Mouse (Mus musculus): Measurements from ENCODE around the gene Dhx9.

Gene Dhx9

GRCm38 (mm10) chr1:153485201-153485796 lies 2.2 kb downstream of the Dhx9 start:
- DNase-seq (ENCODE audit: low spot score): no peak

DNA sequence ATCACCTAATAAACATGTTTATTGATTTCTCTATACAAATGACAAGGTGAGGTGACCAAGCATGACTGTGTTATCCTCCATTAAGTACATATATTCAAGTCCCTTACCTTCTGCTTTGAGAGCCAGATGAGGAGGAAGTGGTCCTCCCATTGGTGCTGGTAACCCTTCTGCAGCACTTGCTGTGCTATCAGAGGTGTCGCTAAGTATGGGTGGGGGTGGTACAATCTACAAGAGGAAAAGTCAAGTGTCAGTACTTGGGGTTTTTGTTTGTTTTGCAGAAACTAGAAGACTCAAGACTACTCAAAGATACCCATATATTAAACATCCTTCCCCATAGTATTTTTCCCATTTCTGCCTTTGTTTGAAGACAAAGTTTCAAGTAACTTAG lies 6.4 kb downstream of the Dhx9 start:
- DNase-seq (ENCODE audit: low spot score): no peak

- DNase-seq (ENCODE audit: low spot score): peak; percentile 70
Measured at GRCm38 (mm10) chr1:153480386-153481024, 7.0 kb downstream of the Dhx9 start.

- no peak for DNase-seq (ENCODE audit: low spot score)
Measured at GRCm38 (mm10) chr1:153479296-153479695, 8.2 kb downstream of the Dhx9 start.

DNA sequence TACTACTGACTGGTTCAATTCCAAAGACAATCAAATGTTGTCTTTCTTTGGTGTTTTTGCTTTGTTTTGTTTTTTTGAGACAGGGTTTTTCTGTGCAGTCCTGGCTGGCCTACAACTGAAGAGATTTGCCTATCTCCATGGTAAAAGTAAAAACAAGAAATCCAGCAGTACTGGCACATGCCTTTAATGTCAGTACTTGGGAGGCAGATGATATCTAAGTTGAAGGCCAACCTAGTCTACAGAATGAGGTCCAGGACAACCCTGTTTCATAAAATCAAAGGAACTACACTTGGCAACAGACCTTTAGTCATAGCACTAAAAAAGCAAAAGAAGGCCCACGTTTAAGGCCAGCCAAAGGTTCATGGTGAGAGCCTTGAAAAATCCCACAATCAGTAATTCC lies 25.7 kb downstream of the Dhx9 start:
- no peak for DNase-seq (ENCODE audit: low spot score)

DNA sequence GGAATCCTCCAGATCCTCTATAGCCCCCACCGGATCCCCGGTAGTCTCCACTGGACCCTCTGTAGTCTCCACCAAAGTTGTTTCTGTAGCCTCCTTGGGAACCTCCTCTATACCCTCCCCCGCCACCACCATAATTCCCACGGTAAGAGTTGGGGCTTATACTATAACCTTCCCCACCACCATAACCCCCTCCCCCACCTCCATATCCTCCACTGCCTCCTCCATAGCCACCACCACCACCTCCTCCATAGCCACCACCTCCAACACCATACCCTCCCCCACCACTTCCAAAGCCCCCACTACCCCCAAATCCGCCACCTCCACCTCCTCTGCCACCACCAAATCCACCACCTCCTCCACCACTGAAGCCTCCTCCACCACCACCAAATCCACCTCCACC lies 31.3 kb downstream of the Dhx9 start:
- DNase-seq (ENCODE audit: low spot score): no peak

GRCm38 (mm10) chr1:153453146-153453642 lies 34.3 kb downstream of the Dhx9 start:
- no peak for DNase-seq (ENCODE audit: low spot score)

DNA sequence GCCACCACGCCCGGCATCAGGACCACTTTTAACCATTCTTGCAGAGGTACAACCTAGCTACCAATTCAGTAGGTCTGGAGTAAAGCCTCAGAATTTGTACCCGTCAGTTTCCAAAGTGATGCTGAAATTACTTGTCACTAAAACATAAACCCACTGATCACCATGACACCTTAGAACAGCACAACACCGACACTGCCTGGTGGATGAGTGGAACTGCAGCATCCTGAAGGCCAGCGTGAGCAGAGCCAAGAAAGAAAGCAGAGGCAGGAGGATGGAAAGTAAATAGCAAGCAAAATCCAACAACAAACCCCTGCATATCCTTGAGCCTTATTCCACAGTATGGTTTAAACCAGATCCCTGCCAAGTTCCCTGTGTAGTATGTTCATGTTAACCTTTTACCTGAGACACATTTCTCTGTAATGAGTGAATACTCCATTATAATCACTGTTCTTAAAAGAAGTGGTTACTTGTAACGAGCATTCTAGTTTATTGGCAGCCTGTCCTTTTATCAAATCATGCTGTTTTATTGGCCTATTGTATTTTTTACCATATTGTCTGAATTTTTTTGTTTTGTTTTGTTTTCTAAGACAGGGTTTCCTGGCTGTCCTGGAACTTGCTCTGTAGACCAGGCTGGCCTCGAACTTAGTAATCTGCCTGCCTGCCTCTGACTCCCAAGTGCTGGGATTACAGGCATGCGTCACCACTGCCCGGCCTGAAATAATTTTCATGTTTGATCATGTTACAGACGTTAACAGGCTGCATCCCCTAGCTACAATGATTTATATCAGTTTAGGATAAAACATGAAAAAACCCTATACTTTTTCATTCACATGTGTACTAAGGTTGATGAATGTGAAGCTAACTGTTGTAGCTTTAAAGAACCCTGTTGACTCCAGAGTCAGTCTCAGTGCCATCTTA lies 36.0 kb downstream of the Dhx9 start:
- peak; percentile 60 for DNase-seq (ENCODE audit: low spot score)

GRCm38 (mm10) chr1:153446120-153446831 lies 41.2 kb downstream of the Dhx9 start:
- DNase-seq (ENCODE audit: low spot score): no peak

GRCm38 (mm10) chr1:153443632-153444031 lies 43.8 kb downstream of the Dhx9 start:
- no peak for DNase-seq (ENCODE audit: low spot score)

- DNase-seq (ENCODE audit: low spot score): no peak
Measured at GRCm38 (mm10) chr1:153443019-153443418, 44.4 kb downstream of the Dhx9 start.

DNA sequence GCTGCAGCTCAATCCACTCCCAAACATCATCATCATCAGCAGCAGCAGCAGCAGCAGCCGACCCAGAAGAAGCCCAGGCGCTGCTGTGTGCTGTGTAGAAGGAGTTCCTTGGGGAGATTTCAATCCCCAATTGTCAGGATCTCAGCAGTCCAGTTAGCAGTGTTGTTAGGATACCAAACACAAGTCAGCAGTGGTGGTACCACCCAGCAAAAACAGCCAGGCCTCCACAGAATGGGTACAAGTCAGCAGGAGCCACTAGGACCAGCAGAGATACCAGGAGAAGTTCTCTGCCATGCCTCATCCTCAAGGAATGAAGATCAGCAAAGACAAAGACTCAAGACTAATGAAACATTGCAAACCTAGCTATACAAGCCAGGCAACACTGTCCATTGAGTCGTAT lies 45.8 kb downstream of the Dhx9 start:
- DNase-seq (ENCODE audit: low spot score): no peak

- DNase-seq (ENCODE audit: low spot score): no peak
Measured at GRCm38 (mm10) chr1:153440752-153441151, 46.7 kb downstream of the Dhx9 start.

- DNase-seq (ENCODE audit: low spot score): no peak
Measured at GRCm38 (mm10) chr1:153437536-153437935, 49.9 kb downstream of the Dhx9 start.

DNA sequence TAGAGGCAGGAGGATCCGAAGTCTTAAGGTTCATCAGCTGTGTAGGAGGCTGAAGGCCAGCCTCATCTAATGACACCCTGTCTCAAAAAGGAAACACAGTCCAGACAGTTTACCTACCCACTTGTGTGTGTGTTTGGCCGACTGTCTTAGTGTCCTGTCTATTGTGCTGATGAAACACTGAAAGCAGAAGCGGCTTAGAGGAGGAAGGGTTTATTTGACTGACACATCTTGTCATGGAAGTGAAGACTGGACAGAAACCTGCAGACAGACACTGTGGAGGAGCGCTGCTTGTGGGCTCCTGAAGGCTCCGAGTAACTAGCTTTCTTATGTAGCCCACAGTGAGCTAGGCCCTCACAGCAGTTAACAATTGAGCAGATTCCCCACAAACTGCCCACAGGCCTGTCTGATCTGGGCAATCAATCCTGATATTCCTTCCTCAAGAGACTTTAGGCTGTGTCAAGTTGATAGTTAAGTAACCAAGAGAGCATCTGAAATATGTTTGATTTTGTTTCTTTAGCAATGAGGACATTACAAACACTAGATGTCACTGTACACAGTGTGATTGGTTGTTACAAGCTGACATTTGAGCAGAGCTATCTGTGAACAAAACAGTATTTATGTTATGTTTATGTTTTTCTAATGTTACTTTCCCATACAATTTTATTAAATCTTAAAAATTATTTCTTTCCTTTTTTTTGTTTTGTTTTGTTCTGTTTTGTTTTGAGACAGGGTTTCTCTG lies 53.4 kb downstream of the Dhx9 start:
- no peak for DNase-seq (ENCODE audit: low spot score)

- no peak for DNase-seq (ENCODE audit: low spot score)
Measured at GRCm38 (mm10) chr1:153432329-153432728, 55.1 kb downstream of the Dhx9 start.

DNA sequence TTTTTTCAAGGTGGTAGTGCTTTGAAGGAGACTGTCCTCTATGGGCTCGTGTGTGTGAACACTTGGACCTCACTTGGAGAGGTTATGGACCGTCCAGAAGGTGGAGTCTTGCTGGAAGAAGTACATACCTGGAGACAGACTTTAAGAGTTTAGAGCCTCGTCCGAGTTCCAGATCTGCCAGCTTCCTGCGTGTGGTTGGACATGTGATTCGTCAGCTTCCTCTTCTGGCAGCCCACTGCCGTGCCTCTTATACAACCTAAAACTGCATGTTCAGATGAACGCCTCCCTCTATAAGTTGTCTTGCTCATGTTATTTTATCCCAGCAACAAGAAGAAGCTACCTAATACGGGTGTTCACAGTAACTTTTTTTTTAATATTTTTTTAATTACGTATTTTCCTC lies 55.8 kb downstream of the Dhx9 start:
- no peak for DNase-seq (ENCODE audit: low spot score)

DNA sequence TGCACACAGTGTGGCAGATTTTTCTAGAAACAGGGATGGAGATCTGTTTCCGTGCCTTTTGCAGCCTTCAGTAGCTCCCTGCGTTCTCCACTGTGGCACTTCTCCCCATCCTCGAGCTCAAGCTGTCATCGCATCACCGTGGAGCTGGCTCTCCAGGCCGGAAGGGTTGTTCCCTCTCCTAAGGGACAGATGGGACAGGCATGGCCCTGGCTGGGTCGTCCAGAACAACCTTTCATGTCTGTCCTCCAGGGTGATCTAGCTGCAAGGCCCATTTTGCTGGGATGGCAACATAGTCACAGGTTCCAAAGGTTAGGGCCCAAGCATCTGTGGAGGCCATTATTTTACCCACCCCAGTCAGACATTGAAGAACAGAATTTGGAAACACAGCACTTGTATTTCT lies 56.3 kb downstream of the Dhx9 start:
- DNase-seq (ENCODE audit: low spot score): no peak

- peak; percentile 85 for DNase-seq (ENCODE audit: low spot score)
Measured at GRCm38 (mm10) chr1:153424770-153425584, 62.5 kb downstream of the Dhx9 start, which contains the start of gene Shcbp1l. Gene Shcbp1l, plus strand, starts transcription at chr1:153425162.

- peak; percentile 15 for DNase-seq (ENCODE audit: low spot score)
Measured at GRCm38 (mm10) chr1:153424271-153424670, 63.2 kb downstream of the Dhx9 start.

GRCm38 (mm10) chr1:153417805-153418204 lies 69.7 kb downstream of the Dhx9 start:
- DNase-seq (ENCODE audit: low spot score): peak; percentile 52

All from layer of hippocampus, adult 11-12 months (tissue).